Mouse (Mus musculus): ENCODE data around the gene Nrxn3.

DNA sequence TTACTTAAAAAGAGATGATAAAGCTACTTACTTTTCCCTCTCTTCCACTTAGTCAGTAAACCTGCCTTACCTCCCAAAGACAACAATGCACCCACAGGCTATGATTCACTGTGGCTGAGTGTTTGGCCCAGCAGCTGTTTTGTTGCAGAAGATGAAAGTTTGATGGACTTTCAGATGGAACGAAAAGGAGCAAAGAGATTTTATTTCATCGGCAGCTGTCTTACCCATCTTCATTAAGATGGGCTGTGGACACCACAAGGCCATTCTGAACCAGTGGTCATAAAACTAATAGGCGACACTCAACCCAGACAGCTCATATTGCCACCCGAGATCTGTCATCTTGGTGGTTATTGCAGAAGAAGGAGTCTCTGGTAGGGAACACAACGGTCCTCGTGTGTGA lies 1108.6 kb downstream of the Nrxn3 start:
- no peak for TF ChIP-seq CTCF (IDR thresholded peaks at IDR 0.05; ENCODE audit: low read depth, low read length)
- TF ChIP-seq POLR2A (IDR thresholded peaks at IDR 0.05; ENCODE audit: borderline replicate concordance, low read depth, low read length): no peak
